Mouse (Mus musculus): ENCODE measurements around the gene Tent4b.

DNA sequence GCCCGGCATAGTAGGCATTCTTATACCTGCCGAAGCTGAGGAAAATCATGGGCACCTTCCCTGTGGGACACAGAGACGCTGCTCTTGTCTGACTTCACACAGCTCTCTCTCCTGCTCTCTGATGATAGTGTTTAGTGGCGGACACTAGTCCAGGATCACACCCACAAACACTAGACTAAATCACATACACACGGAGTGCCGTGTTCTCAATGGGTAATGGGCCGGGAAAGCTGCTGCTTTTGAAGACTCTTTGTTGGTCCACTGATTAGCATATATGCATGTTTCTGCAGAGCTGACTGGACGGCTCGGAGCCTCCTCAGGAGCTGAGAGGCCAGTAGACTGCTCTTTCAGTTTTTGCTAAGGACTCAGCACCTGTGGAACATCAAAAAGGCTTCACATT lies 7.0 kb downstream of the Tent4b start:
- TF ChIP-seq TAL1 (IDR thresholded peaks at IDR 0.05; ENCODE audit: low read length), result no peak
- TF ChIP-seq GATA1 (IDR thresholded peaks at IDR 0.05; ENCODE audit: low read length), result no peak

Data from erythroblast, embryonic 14.5 days (primary cell).